Mouse (Mus musculus): ENCODE results near the gene Tlx1.
A peak's percentile ranks its signal among the peaks of the same experiment; 100 is the strongest.

The Tlx1 gene

DNA sequence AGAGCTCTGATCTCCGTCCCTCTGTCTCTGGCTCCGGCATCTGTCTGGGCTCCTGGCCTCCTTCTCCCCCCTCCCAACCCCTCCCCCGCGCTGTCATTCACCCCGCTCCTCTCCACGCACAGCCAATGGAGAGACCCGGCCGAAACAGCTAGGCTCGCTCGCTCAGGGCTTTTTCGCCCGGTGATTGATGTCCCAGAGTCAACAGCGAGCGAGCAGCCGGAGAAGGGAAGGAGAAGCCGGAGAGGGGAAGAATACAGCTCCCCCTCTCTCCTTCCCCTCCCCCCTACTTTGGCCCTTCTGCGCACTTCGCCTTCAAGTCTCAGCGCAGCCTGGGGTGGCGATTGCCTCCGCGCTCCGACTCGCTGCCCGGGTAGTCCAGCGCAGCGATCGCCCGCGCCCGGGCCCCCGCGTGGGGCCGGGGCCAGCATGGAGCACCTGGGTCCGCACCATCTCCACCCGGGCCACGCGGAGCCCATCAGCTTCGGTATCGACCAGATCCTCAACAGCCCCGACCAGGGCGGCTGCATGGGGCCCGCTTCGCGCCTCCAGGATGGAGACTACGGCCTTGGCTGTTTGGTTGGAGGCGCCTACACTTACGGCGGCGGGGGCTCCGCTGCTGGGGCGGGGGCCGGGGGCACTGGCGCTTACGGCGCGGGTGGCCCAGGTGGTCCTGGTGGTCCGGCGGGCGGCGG, at the start of gene Tlx1:
Tlx1 (plus strand) TSS at position 191 of the 692 bp plus-strand sequence.
- DNase-seq = peak in 1 of 2 experiments; percentile 44

DNA sequence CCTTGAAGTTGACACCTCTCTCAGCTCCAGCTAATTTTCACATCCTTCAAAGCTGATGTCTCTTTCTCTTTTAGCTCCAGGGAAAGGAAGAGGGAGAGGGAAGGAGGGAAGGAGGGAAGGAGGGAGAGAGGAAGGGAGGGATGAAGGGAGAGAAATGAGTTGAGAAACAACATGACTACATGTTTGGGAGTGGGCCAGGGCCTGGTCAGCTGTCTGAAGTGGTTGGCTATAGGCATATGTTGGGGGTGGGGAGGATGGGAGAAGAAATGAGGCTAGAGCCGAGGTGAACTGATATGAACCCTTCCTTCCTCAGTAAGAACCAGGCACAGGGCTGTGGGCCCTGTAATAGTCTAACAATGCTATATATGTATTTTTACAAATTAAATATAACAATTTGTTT, 44.9 kb upstream of the Tlx1 start:
- no peak for DNase-seq

DNA sequence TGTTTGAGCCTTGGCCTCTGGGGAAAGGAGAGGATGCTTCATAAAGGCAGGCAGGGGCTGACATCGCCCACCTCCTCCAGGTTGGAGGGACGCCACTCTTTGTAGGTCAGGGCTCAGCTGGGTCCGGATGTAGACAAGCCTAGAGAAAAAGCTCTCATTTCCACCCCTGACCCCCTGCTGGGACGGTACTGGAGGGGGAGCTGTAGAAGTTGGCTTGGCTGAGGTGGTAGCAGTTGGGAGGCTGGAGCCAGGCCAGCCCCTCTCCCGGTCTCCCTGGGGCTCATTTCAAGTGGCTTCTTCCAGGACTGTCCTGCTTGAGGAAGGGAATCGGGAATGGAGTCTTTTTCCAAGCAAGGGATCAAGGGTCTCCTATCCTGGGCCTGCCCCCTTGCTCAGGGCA, 43.8 kb upstream of the Tlx1 start:
- no peak for DNase-seq

DNA sequence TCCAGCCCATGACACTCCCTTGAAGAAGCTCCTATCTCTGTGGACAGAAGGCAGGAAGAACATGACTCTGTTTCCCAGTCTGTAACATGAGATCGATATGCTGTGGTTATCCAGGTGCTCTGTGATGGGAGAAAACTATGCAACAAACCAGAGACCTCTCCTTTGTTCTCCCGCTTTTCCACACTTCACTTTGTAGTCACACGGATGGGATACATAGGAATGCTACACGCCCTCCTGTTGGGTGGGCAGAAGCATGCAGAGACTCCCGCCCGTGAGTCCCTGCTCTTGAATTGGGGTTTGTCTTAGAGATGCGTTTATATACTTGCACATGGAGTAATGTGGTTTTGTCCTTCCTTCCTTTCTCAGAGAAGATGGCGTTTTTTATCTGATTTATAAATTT, 39.8 kb upstream of the Tlx1 start:
- DNase-seq = no peak

DNA sequence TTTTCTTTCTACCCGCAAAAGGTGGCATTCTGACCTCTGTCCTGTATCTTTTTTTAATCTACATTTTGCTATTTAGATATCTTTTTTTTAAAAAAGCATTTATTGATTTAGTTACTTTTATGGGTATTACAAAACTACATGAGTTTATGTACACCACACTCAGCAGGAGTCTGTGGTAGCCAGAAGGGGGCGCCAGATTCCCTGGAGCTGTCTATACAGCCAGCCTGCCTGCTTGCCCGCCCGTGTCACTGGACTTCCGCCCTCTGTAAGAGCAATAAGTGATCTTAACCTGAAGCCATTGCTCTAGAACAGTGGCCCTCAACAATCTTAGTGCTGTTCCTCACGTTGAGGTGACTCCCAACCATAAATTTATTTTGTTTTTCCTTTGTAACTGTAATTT, 38.0 kb upstream of the Tlx1 start:
- DNase-seq = peak; percentile 18 to 29

DNA sequence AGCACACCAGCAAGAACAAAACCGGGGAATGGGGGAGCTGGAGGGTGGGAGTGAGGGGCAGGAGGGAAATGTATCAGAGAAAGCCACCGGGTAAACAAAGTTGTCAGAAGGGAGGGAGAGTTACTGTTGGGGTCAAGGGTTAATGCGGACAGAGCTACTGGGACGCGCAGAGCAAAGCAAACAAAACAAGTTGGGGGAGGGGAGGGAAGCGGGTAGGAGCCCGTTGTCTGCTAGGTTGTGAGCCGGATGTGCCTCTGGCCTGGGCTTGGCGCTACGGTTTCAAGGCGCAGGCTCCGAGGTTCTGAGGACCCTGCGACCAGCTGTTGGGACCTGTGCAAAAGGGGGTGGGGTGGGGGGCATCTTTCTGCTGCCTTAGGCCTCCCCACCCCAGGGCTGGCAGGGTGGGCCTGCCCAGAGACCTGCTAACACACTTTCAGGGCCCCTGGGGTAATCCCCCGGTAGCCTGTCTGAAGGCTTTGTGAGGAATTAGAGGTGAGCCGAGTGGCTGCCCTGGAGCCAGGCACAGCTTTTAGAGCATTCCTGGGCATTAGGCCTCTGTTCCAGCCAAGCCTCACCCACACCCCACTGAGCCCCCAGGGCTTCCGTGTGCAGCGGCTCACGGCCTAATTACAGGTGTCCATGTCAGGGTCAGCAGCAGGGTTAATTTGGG, 36.6 kb upstream of the Tlx1 start:
- DNase-seq = peak; percentile 26 to 63

DNA sequence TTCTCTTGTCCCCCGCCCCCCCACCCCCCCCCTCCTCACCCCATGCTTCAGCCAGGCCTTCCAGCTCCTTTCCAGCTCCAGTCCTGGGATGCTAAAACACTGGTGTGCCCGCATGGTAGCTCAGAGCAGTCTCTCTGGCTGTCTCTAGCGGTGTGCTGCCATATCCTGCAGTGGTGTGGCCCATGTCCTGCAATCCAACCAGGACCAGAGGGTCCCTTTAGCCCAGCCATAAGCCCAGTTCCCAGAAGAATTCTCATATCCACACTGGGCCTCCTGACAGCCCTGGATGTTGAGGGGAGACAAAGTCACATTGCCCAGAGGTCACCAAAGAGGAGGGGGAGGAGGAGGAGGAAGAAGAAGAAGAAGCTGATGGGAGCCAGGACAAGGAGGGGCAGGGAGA, 35.7 kb upstream of the Tlx1 start:
- no peak for DNase-seq

DNA sequence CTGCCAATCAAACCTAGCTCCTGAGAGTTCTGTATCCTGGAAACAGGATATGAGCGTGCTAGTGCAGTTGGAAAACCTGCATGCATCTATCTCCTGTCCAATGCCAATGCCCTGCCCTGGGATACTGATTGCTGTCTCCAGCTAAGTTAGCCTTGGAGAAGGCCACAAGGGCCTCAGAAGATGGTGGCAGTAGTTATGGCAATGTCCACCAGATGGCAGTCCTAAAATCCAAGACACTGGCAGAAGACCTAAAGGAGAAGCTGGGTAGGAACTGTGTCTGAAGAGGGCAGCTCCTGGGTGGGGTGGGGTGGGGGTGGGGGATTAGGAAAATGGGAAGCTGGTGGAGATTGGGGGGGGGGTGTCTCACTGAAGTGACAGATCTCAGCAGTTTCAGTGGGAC, 33.7 kb upstream of the Tlx1 start:
- DNase-seq = peak; percentile 68 to 75

DNA sequence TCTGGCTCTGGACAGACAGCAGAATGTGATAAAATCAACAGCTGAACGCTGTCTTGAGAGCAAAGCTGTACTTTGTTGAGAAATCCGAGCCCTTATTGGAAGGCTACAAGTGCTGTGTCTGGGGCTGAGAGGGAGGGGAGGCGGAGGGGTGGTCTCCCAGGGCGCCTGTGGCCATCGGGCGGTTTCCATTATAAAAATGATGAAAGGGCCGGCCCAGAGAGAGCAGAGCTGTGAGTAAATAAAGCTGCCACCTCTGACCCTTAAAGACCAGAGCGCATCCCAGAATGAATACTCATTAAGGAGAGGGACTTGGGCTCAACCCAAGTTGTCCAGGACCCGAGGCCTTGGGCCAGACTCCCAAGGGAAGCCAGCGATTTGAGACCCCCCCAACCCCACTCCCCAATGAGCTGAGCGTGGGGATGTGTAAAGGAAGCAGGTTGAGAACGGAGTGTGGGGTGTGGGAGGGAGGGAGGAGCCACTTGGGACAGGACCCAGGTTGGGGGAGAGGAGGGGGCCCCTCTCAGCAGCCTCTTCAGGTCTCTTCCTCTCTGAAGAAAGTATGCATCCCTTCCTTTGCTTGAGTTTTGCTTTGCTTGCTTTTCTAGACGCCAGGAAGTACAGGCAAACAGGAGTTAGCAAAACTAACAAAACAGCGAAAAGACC, 18.4 kb upstream of the Tlx1 start:
- DNase-seq = peak; percentile 51 to 69

DNA sequence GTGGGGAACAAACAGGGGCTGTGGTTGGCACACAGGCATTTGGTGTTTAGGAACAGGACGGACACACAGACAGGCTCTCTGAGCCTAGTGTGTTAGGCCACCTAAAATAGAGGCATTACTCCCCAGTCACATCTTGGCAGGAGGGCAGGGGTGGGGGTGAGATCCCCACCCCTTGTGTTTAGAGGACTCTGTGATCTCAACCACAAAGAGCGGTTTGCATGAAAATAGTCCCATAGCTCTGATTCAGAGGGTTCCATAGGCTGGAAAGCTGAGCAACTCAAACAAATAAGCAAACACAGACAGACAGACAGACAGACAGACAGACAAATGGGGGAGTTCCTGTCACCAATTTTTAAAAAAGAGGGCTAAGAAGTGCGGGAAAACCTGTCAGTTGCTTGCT, 7.9 kb upstream of the Tlx1 start:
- no peak for DNase-seq

DNA sequence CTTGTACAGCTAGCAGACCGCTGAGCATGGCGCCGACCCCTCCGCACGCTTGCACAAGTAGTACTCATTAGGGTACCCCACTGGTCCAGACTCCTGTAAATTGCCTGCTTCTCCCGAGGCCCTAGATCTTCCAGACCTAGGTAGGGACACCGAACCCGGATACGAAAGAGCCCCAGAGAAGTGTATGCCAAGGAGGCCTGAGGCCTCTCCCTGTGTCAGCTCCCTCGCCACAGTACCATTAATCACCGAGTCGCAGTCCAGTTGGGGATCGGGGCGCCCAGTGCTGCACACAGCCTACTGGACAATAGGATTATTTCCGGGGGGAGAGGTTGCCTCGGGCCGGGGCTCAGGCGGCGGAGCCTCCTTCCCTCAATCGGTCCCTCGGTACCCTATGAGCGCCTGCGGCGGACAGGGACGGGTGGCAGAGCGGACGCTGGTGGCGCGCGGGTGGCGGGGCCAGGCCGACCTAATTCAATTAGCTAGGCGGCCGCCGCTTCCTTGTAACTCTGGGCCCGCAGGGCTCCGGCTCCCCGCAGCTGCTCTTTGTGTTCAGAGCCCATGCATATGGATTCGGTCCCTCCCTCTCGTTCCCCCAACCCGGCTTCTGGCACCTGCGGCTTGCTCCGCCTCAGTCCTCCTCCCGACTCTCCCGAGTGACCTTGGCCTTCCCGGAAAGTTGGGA, 7.1 kb upstream of the Tlx1 start:
- DNase-seq = no peak

DNA sequence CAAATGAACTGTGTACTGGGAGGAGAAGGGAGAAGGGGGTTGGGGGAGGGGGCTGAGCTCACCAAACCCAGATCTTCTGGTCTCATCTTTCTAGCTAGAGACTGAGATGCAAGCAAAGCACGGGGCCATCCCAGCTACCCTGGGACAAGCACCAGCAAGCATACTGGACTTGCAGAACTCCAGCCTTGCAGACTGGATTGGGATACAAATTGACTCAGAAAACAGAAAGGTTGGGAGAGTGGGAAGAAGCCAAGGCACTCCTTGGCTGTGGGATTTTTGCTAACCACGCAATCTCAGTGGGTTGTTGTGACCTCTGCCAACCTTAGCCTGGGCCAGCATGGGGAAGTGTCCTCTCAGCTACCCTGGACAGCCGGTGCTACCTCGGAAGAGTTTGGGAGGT, 3.4 kb upstream of the Tlx1 start:
- no peak for DNase-seq

DNA sequence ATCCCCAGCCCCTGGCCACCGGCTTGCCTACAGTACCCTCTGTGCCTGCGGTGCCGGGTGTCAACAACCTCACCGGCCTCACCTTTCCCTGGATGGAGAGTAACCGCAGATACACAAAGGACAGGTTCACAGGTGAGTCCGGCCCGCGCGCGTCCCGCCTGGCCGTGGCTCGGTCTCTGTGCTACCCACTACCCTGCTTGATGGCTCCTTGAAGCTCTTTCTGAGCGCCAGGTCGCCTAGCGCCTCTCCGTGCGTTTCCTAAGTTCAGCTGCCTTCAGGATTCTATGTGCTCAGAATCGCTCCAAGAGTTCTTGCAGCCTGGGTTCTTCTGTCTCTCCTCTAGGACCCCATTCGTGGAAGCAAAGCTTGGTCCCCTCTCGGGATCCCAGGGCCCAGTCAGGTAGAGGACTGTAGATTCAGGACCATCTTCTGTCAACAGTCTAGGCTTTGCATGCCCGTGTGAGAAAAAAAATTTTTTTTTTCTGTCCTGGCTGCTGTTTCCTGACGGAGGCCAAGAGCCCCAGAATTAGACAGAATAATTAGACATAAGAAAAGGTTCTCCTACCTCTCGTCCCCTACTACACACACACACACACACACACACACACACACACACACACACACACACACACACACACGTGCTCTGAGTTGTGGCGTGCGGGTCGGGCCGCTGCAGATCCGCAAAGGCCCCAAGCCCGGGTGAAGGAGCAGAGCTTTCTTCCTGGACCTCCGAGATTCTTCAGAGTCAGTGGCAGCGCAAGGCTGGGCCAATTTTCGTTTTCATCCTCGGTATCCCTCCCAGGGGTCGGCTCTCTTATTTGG, 1.1 kb downstream of the Tlx1 start:
- DNase-seq = no peak

DNA sequence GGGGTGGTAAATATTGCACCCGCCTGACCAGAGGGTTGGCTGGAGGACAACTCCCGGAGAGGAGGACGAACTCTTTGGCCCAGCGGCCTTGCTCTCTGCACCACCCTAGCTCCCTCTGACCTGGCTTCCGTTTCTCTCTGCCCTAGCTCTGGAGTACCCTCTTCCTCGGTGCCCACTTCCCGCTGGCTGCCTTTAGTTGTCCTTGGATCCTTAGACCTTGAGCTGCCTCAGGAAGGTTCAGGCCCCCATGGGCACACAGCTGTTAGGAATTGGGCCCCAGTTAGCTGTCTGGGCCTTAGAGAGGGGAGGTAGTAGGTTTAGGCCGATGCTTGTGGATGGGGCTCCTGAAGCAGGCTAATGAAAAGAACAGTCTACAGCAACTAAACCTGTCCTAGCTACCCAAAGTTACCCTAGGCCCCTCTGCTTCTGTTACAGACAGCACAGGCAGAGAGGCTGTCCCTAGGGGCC, 1.7 kb downstream of the Tlx1 start:
- no peak for DNase-seq

DNA sequence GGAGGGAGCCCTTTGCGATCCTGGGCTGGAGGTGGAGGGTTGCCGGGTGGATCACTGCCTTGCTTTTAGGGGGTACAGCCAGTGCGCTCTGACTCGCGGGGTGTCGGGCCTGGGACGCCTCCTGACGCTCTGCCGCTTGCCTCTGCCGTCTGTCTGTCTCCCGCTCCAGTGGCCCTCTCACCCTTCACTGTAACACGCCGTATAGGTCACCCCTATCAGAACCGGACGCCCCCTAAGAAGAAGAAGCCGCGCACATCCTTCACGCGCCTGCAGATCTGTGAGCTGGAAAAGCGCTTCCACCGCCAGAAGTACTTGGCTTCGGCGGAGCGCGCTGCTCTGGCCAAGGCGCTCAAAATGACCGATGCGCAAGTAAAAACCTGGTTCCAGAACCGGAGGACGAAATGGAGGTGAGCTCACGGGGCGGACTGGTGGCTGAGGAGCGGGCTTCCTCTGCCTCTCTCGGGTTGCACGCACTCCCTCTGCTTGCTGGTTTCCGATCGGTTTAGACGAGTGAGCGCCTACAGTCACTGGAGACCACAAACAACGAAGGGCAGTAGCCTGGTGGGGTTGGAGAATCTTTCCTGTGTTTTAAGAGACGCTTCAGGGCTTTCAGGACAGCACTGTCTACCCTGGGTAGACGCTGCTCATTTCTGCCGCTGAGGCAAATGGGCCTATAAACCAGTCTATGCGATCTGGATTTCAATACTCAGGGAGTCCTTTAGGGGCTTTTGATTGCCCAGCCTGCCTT, 3.0 kb downstream of the Tlx1 start:
- peak in 1 of 2 experiments; percentile 35 for DNase-seq

DNA sequence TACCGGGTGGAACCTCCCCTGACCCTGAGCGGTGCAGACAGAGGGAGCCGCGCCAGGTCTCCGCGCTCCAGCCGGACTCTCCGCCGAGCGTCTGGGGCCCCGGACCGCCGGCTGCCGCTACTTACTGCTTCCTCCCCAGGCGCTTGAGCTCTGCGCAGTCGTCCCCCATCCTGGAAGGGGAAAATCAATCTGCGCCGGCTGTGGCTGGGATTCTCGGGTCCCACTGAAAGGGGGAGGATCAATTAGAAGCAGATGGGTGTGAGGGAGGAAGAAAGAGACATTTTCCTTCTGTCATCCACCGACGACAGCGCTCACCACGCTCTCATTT, 3.5 kb downstream of the Tlx1 start:
- peak in 1 of 2 experiments; percentile 41 for DNase-seq

DNA sequence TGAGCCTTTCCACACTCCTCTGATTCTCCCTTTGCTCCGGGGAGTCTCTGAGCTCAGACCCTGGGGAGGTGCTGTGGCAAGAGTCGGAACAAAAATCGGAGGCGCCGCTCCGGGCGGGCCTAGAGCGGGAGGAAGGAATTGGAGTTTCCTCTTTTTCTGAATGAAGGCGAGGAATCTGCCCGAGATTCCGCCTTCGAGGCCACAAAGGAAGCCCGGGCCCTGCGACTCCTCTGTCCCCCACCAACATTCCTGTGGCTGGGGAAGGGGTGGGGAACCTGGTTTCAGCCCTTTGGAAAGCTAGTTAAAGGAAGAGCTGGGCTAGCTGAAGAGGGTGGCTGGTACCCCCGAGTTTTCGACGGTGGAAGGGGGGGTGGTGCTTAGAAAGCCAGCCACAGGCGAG, 4.0 kb downstream of the Tlx1 start:
- DNase-seq = peak in 1 of 2 experiments; percentile 21

DNA sequence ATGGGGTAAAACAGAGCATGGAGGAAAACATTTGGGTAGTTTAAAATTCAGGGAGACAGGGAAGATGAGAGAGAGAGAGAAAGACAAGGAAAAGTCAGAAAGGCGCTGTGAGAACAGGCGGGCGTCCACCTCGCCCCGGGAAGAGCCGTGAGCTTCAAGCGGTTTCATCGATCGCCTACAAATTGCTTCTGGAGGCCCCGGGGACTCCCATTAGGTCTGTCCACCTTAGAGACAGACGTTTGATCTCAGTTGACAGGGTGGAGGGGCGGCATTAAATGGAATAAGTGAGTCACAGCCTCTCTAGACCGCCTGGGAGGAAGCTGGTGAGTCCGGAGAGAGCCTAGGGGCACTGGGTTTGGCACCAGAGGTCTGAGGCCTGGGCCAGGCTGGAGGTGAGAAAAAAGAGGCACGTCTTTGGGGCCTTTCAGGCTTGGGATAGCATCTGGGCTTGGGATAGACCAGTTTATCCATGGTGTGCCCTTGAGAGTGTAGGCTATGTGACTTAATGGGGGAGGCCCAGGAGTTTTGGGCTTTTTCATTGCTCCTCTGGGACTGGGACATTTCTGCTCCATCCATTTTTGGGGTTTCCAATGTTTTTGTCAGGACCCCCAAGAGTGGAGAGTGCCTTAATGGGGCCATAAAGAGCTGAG, 4.8 kb downstream of the Tlx1 start:
- no peak for DNase-seq

DNA sequence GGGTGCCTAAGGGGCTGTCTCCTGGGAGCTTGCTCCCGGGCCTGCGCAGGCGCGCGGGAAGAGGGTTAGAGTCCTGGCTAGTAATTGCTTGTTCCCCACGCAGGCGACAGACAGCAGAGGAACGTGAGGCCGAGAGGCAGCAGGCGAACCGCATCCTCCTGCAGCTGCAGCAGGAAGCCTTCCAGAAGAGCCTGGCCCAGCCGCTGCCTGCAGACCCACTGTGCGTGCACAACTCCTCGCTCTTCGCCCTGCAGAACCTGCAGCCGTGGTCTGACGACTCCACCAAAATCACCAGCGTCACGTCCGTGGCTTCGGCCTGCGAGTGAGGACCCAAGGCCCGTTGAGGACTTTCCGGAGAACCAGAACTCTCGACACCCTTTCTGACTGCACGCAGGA, 5.3 kb downstream of the Tlx1 start:
- peak in 1 of 2 experiments; percentile 24 for DNase-seq

DNA sequence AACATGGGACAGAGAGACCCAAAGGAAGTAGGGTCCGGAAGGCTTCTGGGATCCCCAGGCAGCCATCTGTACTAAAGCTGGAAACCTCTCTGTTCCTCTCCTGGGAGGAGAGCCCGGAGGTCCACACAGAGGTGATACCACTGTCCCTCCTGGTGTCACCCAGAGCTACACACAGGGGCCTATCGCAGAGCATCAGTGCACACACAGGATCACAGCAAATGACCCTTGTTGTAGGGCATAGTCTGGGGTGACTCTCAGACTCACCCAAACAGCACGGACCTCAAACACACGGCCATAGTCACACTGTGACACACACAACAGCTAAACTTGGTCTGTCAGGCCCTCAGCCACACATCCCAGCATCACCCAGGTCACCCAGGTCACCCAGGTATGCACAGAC, 5.9 kb downstream of the Tlx1 start:
- no peak for DNase-seq

DNA sequence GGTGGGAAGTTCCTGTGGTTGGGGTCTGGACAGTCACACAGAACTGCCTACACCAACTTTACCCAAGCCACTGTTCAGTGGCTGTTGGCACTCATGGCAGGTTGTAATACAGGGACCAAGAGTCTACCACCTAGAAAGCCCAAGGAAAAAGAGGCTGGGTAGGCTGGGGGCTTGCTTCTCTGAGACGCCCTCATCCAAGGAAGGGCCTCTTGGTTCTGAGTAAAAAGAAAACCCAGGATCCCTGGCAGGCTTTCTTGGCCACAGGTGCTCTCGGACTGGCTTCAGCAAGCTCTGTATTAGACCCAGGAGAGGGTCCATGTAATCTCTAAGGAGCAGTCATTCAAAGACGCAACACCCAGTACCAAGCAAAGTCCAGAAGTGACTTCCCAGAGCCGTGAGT, 7.7 kb downstream of the Tlx1 start:
- DNase-seq = no peak
